Mouse (Mus musculus) heart, adult 2 months (tissue): ENCODE measurements around the gene Arid4b.

Experiments
- CTCF ChIP-seq: fragments of 200-600 bp; IDR thresholded peaks from 2 replicates; pipeline ENCODE4 v1.8.1; 2022; ENCODE audit warnings: antibody characterized with exemption, mild to moderate bottlenecking, moderate library complexity
- POLR2A ChIP-seq: fragments of 200-500 bp; IDR thresholded peaks from 2 replicates; pipeline ENCODE4 v1.6.1; 2011; ENCODE audit warnings: mild to moderate bottlenecking, low read depth, low read length, control low read depth; ENCODE audit not compliant: insufficient read depth

- no peak for TF ChIP-seq CTCF
- no peak for TF ChIP-seq POLR2A
These were observed 47.3 kb downstream of the Arid4b start for GRCm38 (mm10) chr13:14110154-14110873.
